Mouse (Mus musculus) bone marrow macrophage, adult 2 months (primary cell): Measurements from ENCODE around the gene Pxn.
A peak's percentile ranks its signal among the peaks of the same experiment; 100 is the strongest.

ENCODE experiments used
- CTCF ChIP-seq: IDR thresholded peaks from 2 replicates; pipeline ENCODE4 v1.5.1; 2012; ENCODE audit warnings: low read depth, mild to moderate bottlenecking, low read length, moderate library complexity
- POLR2A ChIP-seq: IDR thresholded peaks from 2 replicates; pipeline ENCODE4 v1.6.1; 2012; ENCODE audit warnings: mild to moderate bottlenecking, low read depth, low read length, borderline replicate concordance

DNA sequence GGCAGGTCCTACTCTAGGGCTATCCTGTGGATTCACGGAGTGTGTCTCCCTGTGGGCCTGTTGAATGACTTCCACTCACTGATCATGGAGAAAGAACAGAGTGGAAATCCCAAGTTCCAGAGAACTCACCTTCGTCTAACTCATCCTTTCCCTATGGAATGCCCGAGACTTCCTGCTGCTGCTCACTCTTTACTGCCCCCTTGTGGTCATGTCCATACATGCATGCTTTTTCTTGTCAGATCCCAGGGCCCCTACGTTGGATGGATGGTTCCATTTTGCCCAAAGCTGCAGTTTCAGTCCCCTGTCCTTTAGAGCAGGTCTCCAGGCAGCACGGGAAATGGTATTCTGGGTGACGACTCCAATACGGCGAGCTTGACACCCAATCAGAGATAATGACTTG is 49.7 kb downstream of the Pxn start:
- no peak for TF ChIP-seq POLR2A
- TF ChIP-seq CTCF, result peak; percentile 72
